Mouse (Mus musculus): ENCODE results near the gene Scd2. TPM values are rescaled to one million over a fixed set of nuclear protein-coding genes. Genes with fewer than 3 reads are reported as not detected.

The Scd2 gene
- total RNA-seq, 4 experiments from 2014 or later, result 662 to 773 (median 703) TPM

Small RNA genes lying within 50 kb of the gene (microRNA-seq; reads per million reads assigned to microRNA genes)
- 3.5 to 4.5 reads per million in 2 experiments for gene Mir5114

Other genes with a start within 250 kb of the Scd2 start
- 10 to 100 TPM; 21.3 to 25.8 (median 23.0) TPM for gene Erlin1, start 223.9 kb upstream of the Scd2 start, total RNA-seq (2022)
- gene Chuk, start 186.2 kb upstream of the Scd2 start, total RNA-seq (2022), result 10 to 100 TPM; 42.6 to 64.1 (median 51.9) TPM
- 10 to 100 TPM; 19.1 to 21.2 (median 19.9) TPM for gene Cwf19l1, start 157.8 kb upstream of the Scd2 start, total RNA-seq (2022)
- 10 to 100 TPM; 55.5 to 72.3 (median 59.8) TPM for gene Bloc1s2, start 147.2 kb upstream of the Scd2 start, total RNA-seq (2022)
- under 1 TPM; 0.26 to 0.64 (median 0.34) TPM for gene Pkd2l1, start 101.2 kb upstream of the Scd2 start, total RNA-seq (2022)
- 1 to 10 TPM; 2.7 to 4.1 (median 3.2) TPM for gene Scd3, start 90.4 kb upstream of the Scd2 start, total RNA-seq (2022)
- 1 to 10 TPM; 2.3 to 3.0 (median 2.7) TPM for gene Scd4, start 39.4 kb downstream of the Scd2 start, total RNA-seq (2022)
- 100 to 1,000 TPM; 131 to 178 (median 143) TPM for gene Scd1, start 114.2 kb downstream of the Scd2 start, total RNA-seq (2022)
- gene Wnt8b, start 199.8 kb downstream of the Scd2 start, total RNA-seq (2022), result not detected